Mouse (Mus musculus) fibroblast of lung, adult 2 months (primary cell): ENCODE measurements around the gene Borcs5.
"Not testable (repeated sequence)": the region's sequence is repeated elsewhere in the genome, so short reads cannot be mapped to it uniquely, and the experiment has no call there.

Experiments used
- DNase-seq: peaks from one replicate; pipeline ENCODE4 v3.0.0-alpha.2; 2011; ENCODE audit warnings: low read depth

The Borcs5 gene

GRCm38 (mm10) chr6:134670881-134671411 lies 31.6 kb downstream of the Borcs5 start:
- no peak for DNase-seq

- DNase-seq: not testable (repeated sequence)
Observed at GRCm38 (mm10) chr6:134673712-134674111, 34.4 kb downstream of the Borcs5 start.

DNA sequence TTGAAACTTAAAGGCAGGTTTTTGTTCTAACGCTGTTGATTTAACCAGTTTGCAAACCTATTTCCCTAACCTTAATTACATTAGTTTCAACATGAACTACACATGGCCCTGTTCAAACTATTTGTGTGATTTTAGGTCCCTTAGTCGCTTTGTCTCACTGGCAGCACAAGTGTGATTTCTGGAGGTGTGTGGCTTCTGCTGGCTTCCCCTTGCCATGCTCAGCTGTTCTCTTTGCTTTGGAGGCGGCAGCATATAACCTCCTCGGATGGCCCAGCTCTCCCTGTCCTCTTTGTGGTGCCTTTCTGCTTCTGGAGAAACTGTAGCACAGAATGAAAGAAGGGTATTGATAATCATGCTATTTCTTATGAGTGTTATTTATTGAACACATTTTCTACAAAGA lies 38.2 kb downstream of the Borcs5 start:
- DNase-seq: no peak

DNA sequence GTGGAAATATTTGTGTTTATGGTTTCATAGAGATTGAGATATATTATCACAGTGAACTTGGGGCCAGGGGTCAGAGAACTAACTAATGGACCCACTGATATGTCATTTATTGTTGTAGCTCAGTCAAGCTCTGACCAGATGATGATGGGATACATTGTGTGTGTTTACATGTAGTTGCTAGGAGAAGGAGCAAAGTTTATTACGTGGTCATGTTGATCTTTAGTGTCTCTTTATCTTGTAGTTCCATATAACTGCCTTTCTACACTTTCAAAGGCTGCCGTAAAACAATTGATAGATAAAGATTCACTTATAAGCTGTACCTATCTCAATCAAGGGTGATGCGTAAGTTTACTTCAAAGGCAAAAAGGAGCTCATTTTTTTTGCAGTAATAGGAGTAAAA lies 38.7 kb downstream of the Borcs5 start:
- DNase-seq: no peak

DNA sequence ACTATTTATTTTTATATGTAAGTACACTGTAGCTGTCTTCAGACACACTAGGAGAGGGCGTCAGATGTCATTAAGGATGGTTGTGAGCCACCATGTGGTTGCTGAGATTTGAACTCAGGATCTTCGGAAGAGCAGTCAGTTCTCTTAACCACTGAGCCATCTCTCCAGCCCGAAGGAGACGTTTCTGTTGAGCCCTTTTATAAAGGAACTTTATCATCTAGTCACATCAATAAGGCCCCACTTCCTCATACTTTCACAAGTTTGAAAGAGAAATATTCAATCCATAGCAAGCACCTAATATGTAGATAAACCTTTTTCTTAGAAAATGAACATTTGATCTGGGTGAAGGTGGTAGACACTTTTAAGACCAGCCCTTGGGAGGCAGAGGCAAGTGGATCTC lies 40.0 kb downstream of the Borcs5 start:
- not testable (repeated sequence) for DNase-seq

GRCm38 (mm10) chr6:134684354-134684915 lies 45.1 kb downstream of the Borcs5 start:
- DNase-seq: no peak

- no peak for DNase-seq
Observed at GRCm38 (mm10) chr6:134685040-134685439, 45.7 kb downstream of the Borcs5 start.

GRCm38 (mm10) chr6:134685515-134685914 lies 46.2 kb downstream of the Borcs5 start:
- no peak for DNase-seq

GRCm38 (mm10) chr6:134694498-134694897 lies 55.2 kb downstream of the Borcs5 start:
- DNase-seq: no peak

DNA sequence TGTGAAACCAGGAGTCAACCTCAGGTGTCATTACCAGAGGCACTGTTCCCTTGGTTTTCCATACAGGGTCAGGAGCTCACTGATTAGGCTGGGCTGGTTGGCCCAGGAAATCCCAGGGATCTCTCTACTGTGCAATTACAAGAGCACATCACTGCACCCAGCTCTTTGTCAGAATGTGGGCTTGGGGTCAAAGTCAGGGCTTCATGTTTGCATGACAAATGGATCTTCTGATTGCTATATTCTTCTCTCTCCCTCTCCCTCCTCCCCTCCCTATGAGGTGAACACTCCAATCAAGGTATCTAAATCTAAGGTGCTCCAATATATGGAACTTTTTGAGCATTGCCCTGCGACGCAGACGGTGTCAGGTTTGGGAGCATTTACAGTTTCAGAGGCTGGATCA lies 55.7 kb downstream of the Borcs5 start:
- no peak for DNase-seq

- peak; percentile 66 for DNase-seq
Observed at GRCm38 (mm10) chr6:134695625-134696024, 56.3 kb downstream of the Borcs5 start.

DNA sequence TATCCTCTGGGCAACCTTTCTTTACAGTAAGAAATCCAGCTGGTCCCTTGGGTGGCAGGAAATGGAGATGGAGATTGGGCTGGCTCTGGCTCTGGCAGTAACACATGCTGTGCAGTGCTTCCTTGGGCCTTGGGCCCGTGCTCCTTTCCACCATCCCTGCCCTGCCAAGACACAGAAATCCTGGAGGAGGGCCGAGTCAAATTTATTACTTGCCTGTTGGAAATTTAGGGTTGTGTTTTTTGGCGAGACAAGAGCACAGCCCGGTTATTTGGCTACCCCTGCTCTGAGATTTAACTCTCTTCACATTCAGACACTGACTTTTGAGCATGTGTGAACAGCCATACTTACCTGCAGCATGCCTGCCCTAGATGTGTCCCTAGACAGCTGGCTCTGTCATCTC lies 56.8 kb downstream of the Borcs5 start:
- peak; percentile 83 for DNase-seq

GRCm38 (mm10) chr6:134696554-134696953 lies 57.2 kb downstream of the Borcs5 start:
- no peak for DNase-seq

GRCm38 (mm10) chr6:134698243-134698642 lies 58.9 kb downstream of the Borcs5 start:
- no peak for DNase-seq

DNA sequence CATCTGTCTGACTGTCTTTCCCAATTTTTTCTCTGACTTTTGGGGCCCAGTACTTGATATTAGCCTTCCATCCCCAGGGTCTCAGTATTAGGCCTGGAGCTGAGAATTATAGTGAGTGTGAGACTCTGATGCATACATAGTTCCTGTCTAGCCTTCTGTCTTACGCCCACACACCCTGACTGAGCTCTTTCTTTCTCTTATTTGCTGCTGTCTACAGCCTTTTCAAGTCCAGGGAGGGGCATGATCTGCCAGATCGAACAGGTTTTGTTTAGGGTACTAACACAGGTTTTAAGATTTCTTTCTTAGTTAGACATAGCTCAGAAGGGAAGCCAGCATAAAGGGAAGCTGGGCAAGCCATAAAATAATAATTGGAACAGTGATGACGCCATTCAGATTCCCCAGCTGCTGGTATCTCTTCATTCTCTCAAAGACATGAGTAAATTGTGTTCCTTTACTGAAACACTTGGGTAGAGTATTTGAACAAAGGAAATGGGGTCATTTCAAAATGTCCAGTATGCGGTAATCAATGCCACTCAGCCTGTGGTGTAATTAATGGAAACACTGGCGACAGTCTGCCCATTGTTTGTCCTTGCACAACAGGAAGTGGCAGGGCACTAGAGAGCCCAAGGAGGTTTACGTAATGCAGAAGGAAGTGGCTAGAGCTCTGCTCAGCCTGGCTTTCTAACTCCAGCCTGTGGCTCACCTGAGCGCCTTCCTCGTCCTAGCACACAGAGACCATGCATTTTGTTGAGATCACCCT lies 61.3 kb downstream of the Borcs5 start:
- no peak for DNase-seq

DNA sequence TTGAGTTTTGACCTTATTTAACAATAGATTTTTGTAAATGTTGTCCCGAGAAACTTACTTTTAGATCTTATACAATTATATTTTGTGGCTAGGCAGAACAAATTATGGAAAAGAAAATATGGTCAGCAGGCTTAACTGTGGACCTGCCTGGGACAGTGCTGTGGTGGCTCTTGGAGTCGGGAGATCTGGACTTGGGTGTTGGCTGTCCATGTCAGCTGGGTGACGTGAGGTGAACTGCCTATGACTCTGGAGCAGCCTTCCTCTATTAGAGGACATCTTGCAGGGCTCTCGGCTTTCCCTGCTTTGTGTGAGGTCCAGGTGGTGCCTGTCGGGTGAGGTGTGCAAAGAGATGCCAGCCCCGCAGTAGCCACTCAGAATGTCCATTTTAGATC lies 61.9 kb downstream of the Borcs5 start:
- DNase-seq: no peak

GRCm38 (mm10) chr6:134702184-134702583 lies 62.9 kb downstream of the Borcs5 start:
- no peak for DNase-seq

DNA sequence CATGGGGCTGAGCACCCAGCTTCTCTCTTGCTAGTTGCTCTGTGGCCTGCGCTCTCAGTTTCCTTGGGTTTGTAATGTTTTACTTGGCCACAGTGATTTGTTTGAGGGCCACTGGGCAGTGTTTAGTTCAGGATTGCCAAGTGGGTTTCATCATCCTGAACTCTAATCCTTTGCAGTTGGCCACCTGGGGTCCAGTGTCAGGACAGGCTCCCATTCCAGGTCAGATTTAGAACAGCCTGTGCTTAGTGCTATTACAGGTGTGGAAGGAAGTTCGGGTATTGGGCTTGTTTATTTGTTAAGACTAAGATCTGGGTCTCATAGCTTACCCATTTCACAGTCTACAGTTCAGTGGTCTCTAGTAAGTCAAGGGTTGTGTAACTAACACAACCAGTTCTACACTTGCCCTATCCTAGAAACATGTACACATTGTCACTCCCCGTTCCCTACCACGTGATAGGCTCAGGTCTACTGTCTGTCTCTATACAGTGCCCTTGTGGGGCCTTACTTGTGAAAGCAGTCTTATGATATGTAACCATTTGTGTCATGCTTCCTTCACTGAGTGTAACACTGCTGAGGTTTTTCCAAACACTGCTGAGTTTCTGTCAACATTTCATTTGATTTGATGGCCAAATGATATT lies 63.9 kb downstream of the Borcs5 start:
- DNase-seq: no peak

GRCm38 (mm10) chr6:134706467-134706866 lies 67.2 kb downstream of the Borcs5 start:
- DNase-seq: no peak

DNA sequence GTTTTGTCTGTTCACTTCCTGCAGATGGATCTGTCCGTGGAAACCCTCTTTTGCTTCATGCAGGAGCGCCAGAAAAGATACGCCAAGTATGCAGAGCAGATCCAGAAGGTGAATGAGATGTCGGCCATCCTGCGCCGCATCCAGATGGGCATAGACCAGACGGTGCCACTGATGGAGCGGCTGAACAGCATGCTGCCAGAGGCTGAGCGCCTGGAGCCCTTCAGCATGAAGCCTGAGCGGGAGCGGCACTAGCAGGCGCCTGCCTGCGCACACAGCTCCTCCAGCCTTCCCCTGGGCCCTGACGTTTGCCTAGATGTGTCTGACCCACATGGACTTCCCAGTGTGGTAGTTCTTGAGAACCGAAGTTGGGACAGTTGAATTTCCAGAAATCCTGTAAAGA lies 70.7 kb downstream of the Borcs5 start:
- DNase-seq: no peak

- no peak for DNase-seq
Observed at GRCm38 (mm10) chr6:134713321-134713720, 74.0 kb downstream of the Borcs5 start.

DNA sequence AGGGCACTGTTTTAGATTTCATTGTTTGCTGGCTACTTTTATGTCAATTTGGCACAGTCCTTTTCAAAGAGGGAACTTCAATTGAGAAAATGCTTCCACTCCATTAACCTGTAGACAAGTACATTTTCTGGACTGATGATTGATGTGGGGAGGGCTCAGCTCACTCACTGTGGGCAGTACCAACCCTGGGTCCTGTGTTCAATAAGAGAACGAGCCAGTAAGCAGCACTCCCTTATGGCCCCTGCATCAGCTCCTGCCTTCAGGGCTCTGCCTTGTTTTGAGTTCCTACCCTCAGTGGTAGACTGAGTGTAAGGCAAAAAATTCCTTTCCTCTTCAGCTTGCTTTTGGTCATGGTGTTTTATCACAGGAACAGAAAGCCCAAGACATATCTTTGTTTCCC lies 74.6 kb downstream of the Borcs5 start:
- no peak for DNase-seq

DNA sequence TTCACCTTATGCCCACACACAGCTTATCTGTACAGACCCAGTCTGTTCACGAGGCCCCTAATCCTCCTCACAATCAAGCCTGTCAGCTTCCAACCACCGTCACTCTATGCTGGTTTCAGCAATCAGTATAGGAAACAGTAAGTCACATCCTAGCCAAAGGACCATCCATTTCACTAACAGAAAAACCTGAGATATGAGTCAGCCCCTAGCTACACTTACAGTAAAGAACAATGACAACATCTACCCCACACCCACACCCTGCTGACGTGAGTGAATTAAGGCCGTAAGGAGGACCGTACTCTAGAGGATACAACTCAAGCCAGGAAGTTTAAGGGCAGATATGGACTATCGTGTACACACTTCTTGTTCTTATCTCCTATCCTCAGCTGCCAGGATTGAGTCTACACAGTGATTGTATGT lies 76.9 kb downstream of the Borcs5 start:
- DNase-seq: no peak
